Mouse (Mus musculus): ENCODE measurements around the gene Fgfrl1.

DNA sequence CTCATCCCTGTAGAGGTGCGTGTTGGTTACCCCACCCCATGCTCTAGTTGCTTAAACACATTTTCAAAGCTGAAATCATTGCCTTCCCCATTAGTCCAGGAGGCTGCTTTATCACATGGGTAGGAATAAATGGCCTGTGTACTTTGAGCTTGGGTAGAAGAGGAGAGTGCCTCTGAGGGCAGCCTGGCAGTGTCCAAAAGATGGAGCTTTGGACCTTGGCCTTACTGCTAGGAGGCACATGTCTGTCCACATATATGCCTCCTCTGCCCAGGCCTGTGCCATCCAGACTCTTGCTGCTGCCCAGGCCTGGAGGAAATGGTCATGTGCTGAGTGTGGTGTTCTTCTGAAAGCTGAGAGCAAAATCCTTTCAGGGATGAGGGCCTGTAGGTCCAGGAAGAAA is 16.2 kb downstream of the Fgfrl1 start:
- no peak for TF ChIP-seq POLR2A (IDR thresholded peaks at IDR 0.05; ENCODE audit: extremely low read depth, insufficient read depth, low read length)
- TF ChIP-seq CTCF (IDR thresholded peaks at IDR 0.05; ENCODE audit: extremely low read depth, insufficient read depth, low read length) = no peak
